Mouse (Mus musculus): ENCODE results near the gene Rap2b.

Rap2b gene

GRCm38 (mm10) chr3:61361338-61361737 lies at the start of gene Rap2b:
Rap2b (plus strand) TSS chr3:61361638.
- no peak for DNase-seq

- DNase-seq, result no peak
Measured at GRCm38 (mm10) chr3:61315002-61315401, 46.4 kb upstream of the Rap2b start.

- no peak for DNase-seq
Measured at GRCm38 (mm10) chr3:61320031-61320430, 41.4 kb upstream of the Rap2b start.

GRCm38 (mm10) chr3:61321632-61322031 lies 39.8 kb upstream of the Rap2b start:
- no peak for DNase-seq

- DNase-seq, result peak; percentile 43
Measured at GRCm38 (mm10) chr3:61336205-61336604, 25.2 kb upstream of the Rap2b start.

- DNase-seq, result no peak
Measured at GRCm38 (mm10) chr3:61337230-61337629, 24.2 kb upstream of the Rap2b start.

GRCm38 (mm10) chr3:61340321-61340720 lies 21.1 kb upstream of the Rap2b start:
- DNase-seq, result peak; percentile 61

GRCm38 (mm10) chr3:61344031-61344430 lies 17.4 kb upstream of the Rap2b start:
- DNase-seq, result no peak

- no peak for DNase-seq
Measured at GRCm38 (mm10) chr3:61345636-61346035, 15.8 kb upstream of the Rap2b start.

GRCm38 (mm10) chr3:61348036-61348614 lies 13.3 kb upstream of the Rap2b start:
- no peak for DNase-seq

GRCm38 (mm10) chr3:61349433-61349832 lies 12.0 kb upstream of the Rap2b start:
- no peak for DNase-seq

GRCm38 (mm10) chr3:61355464-61355863 lies 6.0 kb upstream of the Rap2b start:
- DNase-seq, result no peak

GRCm38 (mm10) chr3:61358107-61358506 lies 3.3 kb upstream of the Rap2b start:
- DNase-seq, result no peak

GRCm38 (mm10) chr3:61358756-61359293 lies 2.6 kb upstream of the Rap2b start:
- no peak for DNase-seq

- no peak for DNase-seq
Measured at GRCm38 (mm10) chr3:61362821-61363160, 1.4 kb downstream of the Rap2b start.

GRCm38 (mm10) chr3:61363161-61363988 lies 1.9 kb downstream of the Rap2b start:
- DNase-seq, result peak; percentile 95

- DNase-seq, result peak; percentile 86
Measured at GRCm38 (mm10) chr3:61363989-61364660, 2.7 kb downstream of the Rap2b start.

GRCm38 (mm10) chr3:61364661-61364977 lies 3.2 kb downstream of the Rap2b start:
- DNase-seq, result no peak

GRCm38 (mm10) chr3:61364978-61365778 lies 3.7 kb downstream of the Rap2b start:
- peak; percentile 25 for DNase-seq

- DNase-seq, result no peak
Measured at GRCm38 (mm10) chr3:61365779-61366373, 4.4 kb downstream of the Rap2b start, which contains the start of gene B430305J03Rik. B430305J03Rik (minus strand) TSS chr3:61365951.

- DNase-seq, result no peak
Measured at GRCm38 (mm10) chr3:61368446-61368845, 7.0 kb downstream of the Rap2b start.

- no peak for DNase-seq
Measured at GRCm38 (mm10) chr3:61376001-61376400, 14.6 kb downstream of the Rap2b start.

GRCm38 (mm10) chr3:61386368-61386767 lies 24.9 kb downstream of the Rap2b start:
- DNase-seq, result no peak

Measured in kidney, adult 11 months (tissue).